Mouse (Mus musculus) left cerebral cortex, adult 11 months (tissue): ENCODE measurements around the gene Wwox.

ENCODE experiments used
- DNase-seq: peaks from one replicate; pipeline ENCODE4 v3.0.0; 2022; ENCODE audit warnings: low spot score

The Wwox gene

GRCm38 (mm10) chr8:115095548-115095947 is 656.1 kb downstream of the Wwox start:
- DNase-seq = no peak

- no peak for DNase-seq
Observed at GRCm38 (mm10) chr8:115097988-115098562, 658.6 kb downstream of the Wwox start.

- no peak for DNase-seq
Observed at GRCm38 (mm10) chr8:115109309-115109708, 669.9 kb downstream of the Wwox start.

GRCm38 (mm10) chr8:115110423-115110822 is 671.0 kb downstream of the Wwox start:
- DNase-seq = no peak

- no peak for DNase-seq
Observed at GRCm38 (mm10) chr8:115112062-115112461, 672.6 kb downstream of the Wwox start.

GRCm38 (mm10) chr8:115114498-115114897 is 675.0 kb downstream of the Wwox start:
- no peak for DNase-seq

GRCm38 (mm10) chr8:115126081-115126480 is 686.6 kb downstream of the Wwox start:
- no peak for DNase-seq

- no peak for DNase-seq
Observed at GRCm38 (mm10) chr8:115126674-115127073, 687.2 kb downstream of the Wwox start.

- no peak for DNase-seq
Observed at GRCm38 (mm10) chr8:115129307-115129706, 689.9 kb downstream of the Wwox start.

GRCm38 (mm10) chr8:115133119-115133518 is 693.7 kb downstream of the Wwox start:
- DNase-seq = no peak

GRCm38 (mm10) chr8:115133711-115134218 is 694.3 kb downstream of the Wwox start:
- no peak for DNase-seq

- no peak for DNase-seq
Observed at GRCm38 (mm10) chr8:115136888-115137287, 697.4 kb downstream of the Wwox start.

GRCm38 (mm10) chr8:115141614-115142013 is 702.2 kb downstream of the Wwox start:
- DNase-seq = no peak

GRCm38 (mm10) chr8:115143530-115144320 is 704.3 kb downstream of the Wwox start:
- DNase-seq = no peak

- no peak for DNase-seq
Observed at GRCm38 (mm10) chr8:115147006-115147405, 707.6 kb downstream of the Wwox start.

- no peak for DNase-seq
Observed at GRCm38 (mm10) chr8:115150446-115151109, 711.1 kb downstream of the Wwox start.

GRCm38 (mm10) chr8:115151416-115151815 is 712.0 kb downstream of the Wwox start:
- DNase-seq = no peak

- DNase-seq = no peak
Observed at GRCm38 (mm10) chr8:115154096-115154495, 714.6 kb downstream of the Wwox start.

GRCm38 (mm10) chr8:115156142-115156541 is 716.7 kb downstream of the Wwox start:
- DNase-seq = no peak

GRCm38 (mm10) chr8:115157977-115158720 is 718.7 kb downstream of the Wwox start:
- no peak for DNase-seq

- DNase-seq = no peak
Observed at GRCm38 (mm10) chr8:115158721-115159111, 719.3 kb downstream of the Wwox start.

GRCm38 (mm10) chr8:115159208-115159607 is 719.8 kb downstream of the Wwox start:
- DNase-seq = no peak
